Mouse (Mus musculus): ENCODE data around the gene Dusp5.
A peak's percentile ranks its signal among the peaks of the same experiment; 100 is the strongest.

The Dusp5 gene

GRCm38 (mm10) chr19:53517370-53518096 is 11.4 kb upstream of the Dusp5 start:
- no peak for DNase-seq (ENCODE audit: low spot score in 2 of 2)

DNA sequence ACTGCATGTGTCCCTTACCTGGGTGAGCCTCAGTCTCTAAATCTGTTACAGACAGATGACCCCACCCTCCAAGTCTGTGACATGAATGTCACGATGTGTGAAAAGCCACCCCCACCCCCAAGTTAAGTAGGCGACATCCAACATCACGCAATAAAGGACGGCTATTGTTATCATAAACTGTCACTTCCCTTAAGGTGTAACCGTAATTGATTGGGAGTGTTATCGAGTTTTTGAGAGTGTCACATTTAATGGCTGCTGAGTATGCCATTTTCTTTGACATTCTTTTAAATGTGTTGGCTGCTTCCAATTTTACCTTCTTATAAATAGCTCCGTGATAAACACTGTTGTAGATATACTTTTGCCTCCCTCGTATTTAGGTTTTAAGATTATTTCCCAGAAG is 9.4 kb upstream of the Dusp5 start:
- DNase-seq (ENCODE audit: low spot score in 2 of 2): no peak

- DNase-seq (ENCODE audit: low spot score in 2 of 2): no peak
Measured at GRCm38 (mm10) chr19:53519981-53520380, 8.9 kb upstream of the Dusp5 start.

DNA sequence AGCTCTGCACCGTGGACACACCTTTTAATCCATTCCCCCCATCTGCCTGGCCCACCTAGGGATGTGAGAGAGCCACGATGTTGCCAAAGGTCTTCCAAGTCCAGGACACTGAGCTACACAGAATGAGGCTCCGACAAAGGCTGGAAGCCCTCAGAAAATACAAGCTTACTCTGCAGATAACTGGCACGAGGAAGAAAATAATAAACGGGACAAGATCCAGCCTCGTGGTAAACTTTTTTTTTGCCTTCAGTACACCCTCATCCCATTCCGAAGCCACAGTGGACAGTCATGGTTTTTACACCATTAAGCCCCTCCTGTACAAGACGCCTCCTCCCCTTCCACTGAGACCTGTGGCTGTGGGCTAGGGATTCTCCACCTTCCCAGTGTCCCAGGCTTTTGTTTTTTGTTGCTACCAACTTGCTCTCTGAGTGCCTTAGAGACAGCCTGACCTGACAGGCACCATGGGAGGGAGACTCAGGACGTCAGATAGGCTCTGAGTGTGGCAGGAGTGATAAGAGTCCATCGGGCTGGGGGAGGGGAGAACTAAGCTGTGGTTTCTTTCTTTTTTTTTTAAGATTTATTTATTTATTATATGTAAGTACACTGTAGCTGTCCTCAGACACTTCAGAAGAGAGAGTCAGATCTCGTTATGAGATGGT is 7.6 kb upstream of the Dusp5 start:
- no peak for DNase-seq (ENCODE audit: low spot score in 2 of 2)

- DNase-seq (ENCODE audit: low spot score in 2 of 2): no peak
Measured at GRCm38 (mm10) chr19:53527480-53527879, 1.4 kb upstream of the Dusp5 start.

GRCm38 (mm10) chr19:53528131-53528621 is 733 bp upstream of the Dusp5 start:
- DNase-seq (ENCODE audit: low spot score in 2 of 2): no peak

DNA sequence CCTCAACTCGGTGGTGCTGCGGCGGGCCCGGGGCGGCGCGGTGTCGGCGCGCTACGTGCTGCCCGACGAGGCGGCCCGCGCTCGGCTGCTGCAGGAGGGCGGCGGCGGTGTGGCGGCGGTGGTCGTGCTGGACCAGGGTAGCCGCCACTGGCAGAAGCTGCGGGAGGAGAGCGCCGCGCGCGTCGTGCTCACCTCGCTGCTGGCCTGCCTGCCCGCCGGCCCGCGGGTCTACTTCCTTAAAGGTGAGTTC is 471 bp downstream of the Dusp5 start:
- DNase-seq (ENCODE audit: low spot score in 2 of 2): no peak

DNA sequence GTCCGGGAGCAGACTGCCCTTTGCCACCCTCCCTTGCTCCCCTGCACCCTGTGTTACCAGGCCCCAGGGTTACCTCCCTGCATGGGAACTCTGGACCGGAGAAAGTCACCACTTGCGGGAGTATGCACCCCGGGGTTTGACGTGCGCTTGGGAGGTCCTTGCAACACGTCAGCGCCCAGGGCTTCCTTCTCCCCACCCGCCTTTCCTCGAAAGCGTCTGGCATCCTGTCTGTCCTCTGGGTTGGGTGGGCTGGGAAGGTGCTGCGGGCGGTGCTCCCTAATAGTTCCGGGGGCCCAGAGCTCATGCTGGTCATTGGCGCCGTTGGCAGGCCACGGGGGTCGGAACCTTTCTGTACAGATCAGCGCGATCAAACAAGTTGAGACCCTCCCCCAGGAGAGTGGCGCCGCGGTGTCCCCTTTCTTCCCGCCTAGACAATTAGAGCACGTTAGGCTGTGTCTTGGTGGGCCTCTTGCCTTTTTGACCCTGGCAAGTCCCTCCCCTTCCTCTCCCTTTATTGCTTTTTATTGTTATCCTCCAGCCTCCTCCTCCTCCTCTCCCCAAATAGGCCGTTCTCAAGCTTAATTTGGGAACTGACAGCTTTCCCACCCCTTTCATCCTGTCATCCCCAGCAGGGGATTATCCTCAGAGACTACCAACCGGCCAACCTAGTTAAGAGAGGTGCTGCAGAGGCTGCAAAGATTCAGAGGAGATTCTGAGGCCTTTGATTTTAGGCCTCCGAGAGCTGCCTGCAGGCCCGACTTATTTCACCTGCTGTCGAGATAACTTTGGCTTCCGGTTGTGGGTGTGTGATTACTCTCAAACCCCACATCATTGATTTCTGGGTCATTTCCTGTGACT is 1.0 kb downstream of the Dusp5 start:
- peak; percentile 16 to 32 for DNase-seq (ENCODE audit: low spot score in 2 of 2)

GRCm38 (mm10) chr19:53531416-53531815 is 2.5 kb downstream of the Dusp5 start:
- no peak for DNase-seq (ENCODE audit: low spot score in 2 of 2)

DNA sequence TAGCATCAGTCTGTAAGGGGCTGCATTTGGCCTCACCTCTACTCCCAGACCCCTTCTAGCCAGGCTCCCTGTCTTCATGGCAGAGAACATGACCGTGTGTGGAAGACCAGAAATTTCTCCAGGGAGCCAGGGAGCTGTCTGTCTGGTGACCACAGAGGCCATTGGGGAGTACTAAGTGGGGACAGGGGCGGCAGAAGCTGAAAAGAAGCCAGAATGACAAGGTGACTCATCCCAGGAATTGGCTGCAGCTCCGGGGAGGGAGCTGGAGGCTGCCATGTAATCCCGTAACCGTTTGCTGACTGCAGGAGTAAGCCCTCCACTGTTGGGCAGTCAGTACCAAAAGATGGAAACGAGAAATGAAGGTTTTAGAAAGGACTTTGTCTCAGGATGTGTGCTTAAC is 3.1 kb downstream of the Dusp5 start:
- DNase-seq (ENCODE audit: low spot score in 2 of 2): peak in 1 of 2 experiments; percentile 36

- DNase-seq (ENCODE audit: low spot score in 2 of 2): no peak
Measured at GRCm38 (mm10) chr19:53532676-53533075, 3.8 kb downstream of the Dusp5 start.

DNA sequence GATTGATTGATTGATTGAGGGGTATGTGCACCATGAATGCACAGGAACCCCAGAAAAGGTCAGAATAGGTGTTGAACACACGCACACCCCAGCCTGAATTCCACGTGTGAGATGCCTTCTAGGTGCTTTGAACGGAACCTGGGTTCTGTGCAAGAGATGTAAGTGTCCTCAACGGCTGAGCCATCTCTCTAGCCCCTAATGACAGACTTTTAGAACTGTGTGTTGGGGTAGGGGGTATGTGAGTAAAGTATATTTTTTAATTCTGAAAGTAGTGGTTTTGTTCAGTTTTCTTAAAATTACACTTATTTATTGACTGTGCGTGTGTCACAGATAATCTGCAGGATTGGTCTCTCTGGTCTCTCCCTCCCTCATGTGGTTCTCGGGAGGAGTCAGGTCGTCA is 4.3 kb downstream of the Dusp5 start:
- DNase-seq (ENCODE audit: low spot score in 2 of 2): no peak

DNA sequence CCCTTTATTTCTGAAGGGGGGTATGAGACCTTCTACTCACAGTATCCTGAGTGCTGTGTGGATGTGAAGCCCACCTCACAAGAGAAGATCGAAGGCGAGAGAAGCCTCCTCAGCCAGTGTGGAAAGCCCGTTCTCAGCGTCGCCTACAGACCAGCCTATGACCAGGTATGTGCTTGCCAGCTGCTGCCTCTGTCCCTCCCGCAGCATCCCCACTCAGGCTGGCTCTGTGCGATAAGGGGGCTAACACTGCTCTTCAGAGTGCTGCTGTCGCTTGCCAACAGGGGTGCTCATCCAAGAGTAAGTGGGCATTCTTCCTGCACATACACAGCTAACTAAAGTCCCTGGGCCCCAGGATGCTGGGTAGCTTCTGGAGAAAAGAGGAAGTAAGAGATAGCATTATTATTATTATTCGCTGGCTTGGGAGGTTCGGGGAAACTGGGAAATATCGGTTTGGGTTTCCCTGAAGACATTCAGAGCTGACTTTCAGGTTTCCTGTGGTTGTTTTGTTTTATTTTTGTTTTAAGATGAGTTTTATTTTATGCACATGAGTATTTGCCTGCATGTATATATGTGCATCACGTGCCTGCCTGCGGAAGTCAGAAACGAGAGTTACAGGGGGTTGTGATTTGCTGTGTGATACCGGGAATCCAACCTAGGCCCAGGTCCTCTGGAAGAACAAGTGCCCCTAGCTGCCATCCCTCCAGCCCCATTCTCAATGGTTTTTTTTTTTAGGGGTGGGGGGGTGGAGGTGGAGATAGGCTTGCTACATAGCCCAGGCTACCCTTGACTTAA is 5.1 kb downstream of the Dusp5 start:
- no peak for DNase-seq (ENCODE audit: low spot score in 2 of 2)

DNA sequence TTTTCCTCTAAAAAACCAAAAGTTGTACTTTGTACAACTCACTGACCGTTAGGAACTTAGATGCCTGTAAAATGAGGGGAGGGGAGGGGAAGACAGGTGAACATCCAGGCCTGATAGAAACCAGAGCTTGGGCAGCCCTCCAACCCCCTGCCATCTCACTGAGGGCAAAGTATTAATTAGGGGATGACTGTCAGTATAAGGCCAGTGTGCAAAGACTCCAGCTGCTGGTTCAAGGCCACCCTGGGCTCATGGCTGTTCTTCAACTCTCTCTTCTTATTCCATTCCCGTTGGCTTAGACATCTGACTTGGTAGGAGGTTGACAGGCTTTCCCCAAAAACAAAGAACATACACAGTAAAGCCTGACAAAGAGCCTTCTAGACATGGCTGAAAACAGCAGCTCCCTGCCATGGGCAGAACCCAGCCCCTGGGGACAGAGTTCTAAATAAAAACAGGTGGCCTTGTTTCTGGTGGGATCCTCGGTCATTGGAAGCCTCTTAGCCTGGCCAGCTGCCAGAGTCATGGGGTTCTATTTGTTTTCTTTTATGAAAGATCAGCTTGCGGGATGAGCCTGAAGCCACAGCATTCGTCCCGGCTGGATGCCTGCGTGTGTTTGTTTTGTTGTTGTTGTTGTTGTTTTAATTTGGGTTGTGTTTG is 6.0 kb downstream of the Dusp5 start:
- DNase-seq (ENCODE audit: low spot score in 2 of 2): no peak

DNA sequence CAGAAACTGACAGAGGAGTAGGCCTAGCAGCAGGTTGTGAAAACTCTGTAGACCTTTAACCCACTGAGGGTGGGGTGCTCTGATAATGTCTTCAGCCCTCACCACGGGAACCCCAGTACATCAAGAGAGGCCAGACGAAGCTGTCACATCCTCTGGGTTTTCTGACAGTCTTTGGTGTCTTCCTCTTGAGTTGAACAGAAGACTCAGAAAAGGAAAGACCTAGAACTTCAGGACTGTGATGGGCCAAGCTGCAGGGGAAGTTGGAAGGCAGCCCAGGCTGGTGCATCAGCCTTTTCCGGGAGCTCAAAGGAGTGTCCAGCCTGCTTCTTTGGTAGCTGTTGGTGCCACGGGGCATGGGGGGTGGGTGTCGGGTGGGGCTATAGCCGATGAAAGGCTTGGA is 6.5 kb downstream of the Dusp5 start:
- no peak for DNase-seq (ENCODE audit: low spot score in 2 of 2)

DNA sequence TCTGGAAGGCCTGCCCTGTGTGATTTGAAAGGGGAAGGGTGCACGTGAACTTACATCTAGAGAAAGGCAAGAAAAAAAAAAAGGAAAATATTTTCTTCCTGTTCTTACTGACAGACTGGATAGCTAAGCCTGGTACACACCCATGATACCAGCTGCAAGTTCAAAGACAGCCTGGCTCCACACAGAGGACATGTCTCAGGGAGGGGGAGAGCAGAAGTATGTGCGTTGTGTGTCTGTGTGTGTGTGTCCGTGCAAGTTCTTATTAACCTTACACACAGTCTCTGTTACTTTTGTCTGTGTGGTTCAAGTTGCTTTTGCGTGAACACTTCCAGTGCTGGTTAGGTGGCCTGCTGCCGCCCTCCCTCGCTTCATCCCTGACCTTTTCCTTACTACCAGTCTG is 7.3 kb downstream of the Dusp5 start:
- no peak for DNase-seq (ENCODE audit: low spot score in 2 of 2)

DNA sequence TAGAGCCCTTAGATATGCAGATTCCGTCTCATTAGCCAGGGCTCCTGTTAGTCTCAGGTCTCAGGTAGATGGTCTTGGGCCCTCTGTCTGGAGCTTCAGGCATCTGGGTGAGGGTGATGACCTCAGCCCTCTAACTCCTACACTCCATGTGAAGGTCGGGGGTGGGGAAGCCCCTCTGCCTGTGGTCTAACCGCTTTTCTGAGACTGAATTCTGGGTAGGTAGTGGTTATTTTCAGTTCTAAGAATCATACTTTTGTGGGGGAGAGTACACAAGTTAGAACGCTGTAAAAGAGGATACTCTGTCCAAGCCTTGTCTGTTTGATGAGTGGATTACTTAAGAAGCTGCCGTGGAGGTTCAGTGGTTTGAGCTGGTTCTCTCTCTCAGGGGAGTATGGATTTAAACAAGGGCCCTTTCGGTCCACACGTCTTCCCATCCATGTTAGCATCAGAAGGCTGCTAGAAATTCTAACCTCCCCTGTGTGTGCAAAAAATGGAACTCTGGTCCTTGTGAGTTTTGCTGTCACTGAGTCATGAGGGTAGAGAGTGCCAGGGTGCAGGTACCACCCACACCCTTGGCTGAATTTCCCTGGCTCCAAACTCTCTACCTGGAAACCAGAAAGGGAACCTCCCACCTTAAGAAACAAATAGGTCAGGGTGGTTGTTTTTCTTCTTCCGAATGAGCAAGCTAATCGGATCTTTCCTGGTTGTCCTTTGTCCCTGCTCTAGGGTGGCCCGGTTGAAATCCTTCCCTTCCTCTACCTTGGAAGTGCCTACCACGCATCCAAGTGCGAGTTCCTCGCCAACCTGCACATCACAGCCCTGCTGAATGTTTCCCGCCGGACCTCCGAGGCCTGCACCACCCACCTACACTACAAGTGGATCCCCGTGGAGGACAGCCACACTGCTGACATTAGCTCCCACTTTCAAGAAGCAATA is 8.1 kb downstream of the Dusp5 start:
- no peak for DNase-seq (ENCODE audit: low spot score in 2 of 2)

DNA sequence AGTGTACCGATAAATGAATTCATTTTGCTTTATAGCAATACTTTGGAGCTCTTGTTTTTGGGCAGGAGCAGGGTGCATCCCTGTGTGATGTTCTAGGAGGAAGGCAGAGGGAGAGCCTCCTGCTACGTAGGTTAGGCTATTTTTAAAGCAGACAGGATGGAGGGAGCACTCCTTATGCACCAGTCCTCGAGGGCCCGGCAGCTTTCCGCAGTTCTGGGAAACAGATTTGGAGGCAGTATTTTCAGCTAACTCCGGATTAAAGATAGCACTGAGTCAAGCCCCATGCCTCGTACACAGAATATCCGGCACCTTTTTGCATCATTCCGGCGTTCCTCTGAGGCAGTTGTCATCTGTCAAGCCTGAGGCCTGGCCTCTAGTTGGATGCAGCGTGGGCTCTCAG is 9.1 kb downstream of the Dusp5 start:
- no peak for DNase-seq (ENCODE audit: low spot score in 2 of 2)

GRCm38 (mm10) chr19:53538796-53539195 is 9.9 kb downstream of the Dusp5 start:
- DNase-seq (ENCODE audit: low spot score in 2 of 2): no peak

DNA sequence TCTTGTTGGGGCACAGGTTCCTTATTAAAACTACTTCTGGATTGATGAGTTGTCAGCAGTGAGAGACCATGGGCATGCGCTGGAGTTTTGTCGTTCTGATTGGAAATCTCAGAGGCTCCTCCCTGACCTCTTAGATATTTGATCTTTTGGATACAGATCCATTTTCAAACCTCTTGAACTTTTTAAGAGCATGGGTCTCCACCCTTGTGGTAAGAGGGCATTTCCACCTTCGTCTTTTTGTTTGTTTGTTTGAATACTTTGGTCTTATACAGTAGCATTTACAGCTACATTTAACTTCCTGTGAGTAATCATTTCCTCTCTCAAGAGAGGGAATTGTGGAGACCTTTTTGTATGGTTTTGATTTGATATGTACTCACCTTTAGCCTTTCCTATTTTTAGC is 10.4 kb downstream of the Dusp5 start:
- DNase-seq (ENCODE audit: low spot score in 2 of 2): no peak
